Mouse (Mus musculus) cerebellum, adult 11-12 months (tissue): ENCODE data around the gene Rnf26.
"Not testable (repeated sequence)": the region's sequence is repeated elsewhere in the genome, so short reads cannot be mapped to it uniquely, and the experiment has no call there.

Experiments
- DNase-seq: peaks from one replicate; pipeline ENCODE4 v3.0.0; 2022

Gene Rnf26

DNA sequence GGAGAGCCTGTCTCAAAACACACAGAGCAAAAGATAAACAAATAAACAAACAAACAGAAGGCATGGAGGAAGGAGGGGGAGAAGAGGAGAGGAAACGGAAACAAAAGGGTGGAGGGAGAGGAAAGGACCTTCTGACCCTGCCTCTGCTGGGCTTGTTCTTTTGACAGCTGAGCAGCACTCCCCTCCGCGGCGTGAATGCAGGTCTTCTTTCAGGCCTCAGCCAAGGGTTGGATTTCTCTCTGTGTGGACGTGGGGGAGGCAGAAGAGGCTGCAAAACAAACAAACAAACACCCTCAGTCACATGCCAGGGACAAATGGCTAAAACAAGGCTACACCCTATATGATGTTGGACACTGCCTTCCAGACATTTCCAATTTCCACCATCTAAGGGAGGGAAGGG lies 11.7 kb upstream of the Rnf26 start:
- peak; percentile 11 for DNase-seq

DNA sequence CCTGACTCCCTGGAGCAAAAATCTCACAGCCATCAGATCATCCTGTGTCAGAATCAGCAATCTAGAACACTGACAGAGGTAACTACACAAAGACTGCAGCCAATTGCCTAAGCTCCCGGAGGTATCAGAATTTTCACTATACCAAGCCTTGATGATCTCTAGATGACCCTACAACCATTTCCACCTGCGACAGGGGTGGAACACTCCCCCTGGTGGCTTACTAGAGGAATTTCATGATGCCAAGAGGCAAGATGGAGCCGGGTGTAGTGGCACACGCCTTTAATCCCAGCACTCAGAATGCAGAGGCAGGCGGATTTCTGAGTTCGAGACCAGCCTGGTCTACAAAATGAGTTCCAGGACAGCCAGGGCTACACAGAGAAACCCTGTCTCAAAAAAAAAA lies 11.0 kb upstream of the Rnf26 start:
- DNase-seq = peak; percentile 36

- no peak for DNase-seq
These were observed 6.7 kb upstream of the Rnf26 start for GRCm38 (mm10) chr9:44119948-44120465.

GRCm38 (mm10) chr9:44119011-44119410 lies 5.7 kb upstream of the Rnf26 start:
- DNase-seq = no peak

- DNase-seq = no peak
These were observed 2.9 kb upstream of the Rnf26 start for GRCm38 (mm10) chr9:44116182-44116581.

GRCm38 (mm10) chr9:44115599-44115998 lies 2.3 kb upstream of the Rnf26 start:
- no peak for DNase-seq

GRCm38 (mm10) chr9:44114453-44114852 lies 1.1 kb upstream of the Rnf26 start:
- no peak for DNase-seq

DNA sequence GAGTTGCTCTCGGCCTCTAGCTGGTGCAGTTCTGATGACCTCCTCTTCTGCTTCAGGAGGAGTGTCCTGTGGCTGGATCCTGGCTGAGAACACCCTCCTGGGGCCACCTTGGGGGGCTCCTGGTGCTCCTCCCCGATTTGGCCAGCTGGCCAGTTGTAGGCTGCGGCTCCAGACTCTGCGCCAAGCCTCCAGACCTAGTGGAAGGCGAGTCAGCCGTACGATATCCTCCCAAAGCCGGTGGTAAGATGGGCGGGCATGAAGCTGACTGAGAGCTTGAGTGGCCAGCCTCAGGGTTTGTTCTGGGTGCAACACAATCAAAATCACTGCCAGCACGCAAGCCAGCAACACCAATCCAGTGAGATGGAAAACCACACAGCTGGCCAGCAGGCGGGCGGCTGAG lies 1.4 kb downstream of the Rnf26 start:
- not testable (repeated sequence) for DNase-seq

DNA sequence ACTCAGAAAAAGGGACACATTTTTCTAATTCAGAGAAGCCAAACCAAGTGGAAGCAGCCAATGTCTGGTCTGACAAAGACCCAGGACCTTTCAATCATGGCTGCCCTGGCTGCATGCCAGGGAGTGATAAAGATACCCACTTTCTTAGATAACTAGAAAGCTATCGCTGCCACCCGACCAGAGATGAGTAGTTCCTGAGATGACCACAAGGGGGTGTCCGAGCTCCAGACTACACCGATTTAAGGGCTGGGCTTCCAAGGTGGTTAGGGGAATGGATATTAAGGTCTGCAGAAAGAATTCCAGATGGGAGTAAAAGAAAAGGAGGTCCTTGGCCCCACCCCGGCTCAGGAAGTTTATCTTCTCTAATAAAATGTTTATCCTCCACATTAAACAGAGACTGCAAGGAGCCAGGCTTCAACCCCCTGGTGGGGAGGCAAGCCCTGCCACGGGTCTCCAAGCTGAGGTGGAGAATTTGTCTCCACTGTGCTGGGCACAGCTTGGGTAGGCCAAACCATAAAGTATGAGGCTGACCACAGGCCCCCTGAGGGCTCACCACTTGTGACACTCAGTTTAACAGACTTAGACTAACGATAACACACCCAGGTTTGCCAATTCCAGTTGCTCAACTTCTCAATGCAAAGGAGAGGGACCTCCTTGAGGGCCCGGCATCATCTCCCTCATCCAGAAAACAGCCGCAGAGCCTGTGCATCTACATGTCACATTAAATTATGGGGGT lies 3.8 kb downstream of the Rnf26 start:
- DNase-seq = peak; percentile 78

GRCm38 (mm10) chr9:44108269-44109055 lies 4.9 kb downstream of the Rnf26 start:
- no peak for DNase-seq

- peak; percentile 55 for DNase-seq
These were observed 5.6 kb downstream of the Rnf26 start for GRCm38 (mm10) chr9:44107557-44108179.

DNA sequence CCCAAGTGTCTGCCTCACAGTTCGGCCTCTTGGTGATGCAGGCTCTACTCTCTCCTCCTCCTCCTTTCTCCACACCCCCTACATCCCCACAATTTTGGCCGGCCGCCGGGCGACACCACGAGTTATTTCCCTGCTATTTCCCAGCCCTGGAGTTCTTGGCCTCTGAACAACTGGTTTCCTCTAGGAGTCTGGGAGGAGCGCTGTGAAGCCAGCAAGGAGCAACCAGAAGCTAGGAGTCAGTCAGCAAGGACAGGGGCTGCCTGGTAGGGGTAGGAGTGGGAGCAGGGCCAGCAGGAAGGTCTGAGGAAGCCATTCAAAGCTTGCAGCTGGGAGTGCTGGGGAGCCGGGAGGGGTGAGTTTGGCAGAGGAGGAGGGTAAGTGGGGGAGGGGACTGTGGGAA lies 6.2 kb downstream of the Rnf26 start, which contains the start of gene C1qtnf5:
Gene C1qtnf5 (plus strand): TSS at position 136 of the 400 bp plus-strand sequence.
- DNase-seq = peak; percentile 76

- no peak for DNase-seq
These were observed 6.7 kb downstream of the Rnf26 start for GRCm38 (mm10) chr9:44106596-44106995.

DNA sequence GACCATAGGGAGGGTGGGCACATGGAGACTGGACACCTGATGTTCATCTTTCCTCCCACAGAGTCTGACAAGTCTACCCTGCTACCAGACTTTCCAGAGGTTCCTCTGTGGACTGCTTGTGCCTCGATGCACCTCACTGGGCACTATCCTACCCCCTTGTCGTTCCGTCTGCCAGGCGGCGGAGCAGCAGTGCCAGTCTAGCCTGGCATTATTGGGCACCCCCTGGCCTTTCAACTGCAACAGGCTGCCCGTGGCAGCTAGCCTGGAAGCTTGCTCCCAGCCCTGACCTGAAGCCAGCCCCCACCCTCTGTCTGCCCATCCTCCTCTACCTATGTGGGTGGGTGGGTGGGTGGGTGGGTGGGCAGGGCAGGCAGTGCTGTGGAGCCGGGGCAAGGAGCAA lies 7.1 kb downstream of the Rnf26 start:
- DNase-seq = no peak

DNA sequence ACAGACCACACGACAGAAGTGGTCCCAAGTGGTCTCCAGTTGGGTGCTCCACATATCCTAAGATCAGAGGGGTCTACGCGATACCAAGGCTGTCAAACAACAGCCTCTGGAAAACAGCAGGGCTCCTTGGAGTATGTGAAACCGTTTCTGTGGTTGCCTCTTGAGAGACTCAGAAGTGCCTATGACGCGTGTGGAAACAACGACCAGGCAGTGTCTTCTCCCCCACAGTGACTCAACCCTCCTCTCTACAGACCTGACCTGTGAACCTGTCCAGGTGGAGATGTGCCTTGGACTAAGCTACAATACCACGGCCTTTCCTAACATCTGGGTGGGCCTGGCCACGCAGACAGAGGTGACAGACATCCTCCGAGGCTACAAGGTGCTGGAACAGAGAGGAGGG lies 7.5 kb downstream of the Rnf26 start:
- DNase-seq = no peak

DNA sequence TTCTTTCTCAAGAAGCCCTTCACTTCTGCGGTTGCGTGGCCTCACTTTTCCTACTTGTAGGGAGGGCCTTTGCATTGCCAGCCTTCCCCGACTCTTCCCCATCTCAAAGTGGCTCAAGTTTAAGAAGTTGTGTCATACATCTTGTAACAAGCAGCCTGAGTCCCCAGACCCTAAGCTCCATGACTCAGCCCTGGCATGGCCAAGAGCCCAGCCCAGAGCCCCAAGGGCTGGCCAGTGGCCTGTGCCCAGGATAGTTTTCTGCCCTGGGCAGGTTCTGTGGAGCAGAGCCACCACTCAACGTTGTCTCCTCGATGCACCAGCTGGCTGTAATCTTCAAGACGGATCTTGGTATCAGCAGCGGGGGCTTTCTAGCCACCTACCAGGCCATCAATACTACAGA lies 8.4 kb downstream of the Rnf26 start:
- DNase-seq = no peak

GRCm38 (mm10) chr9:44101490-44101889 lies 11.8 kb downstream of the Rnf26 start, which contains the start of gene Mfrp:
Mfrp (plus strand) TSS chr9:44101729.
- no peak for DNase-seq

GRCm38 (mm10) chr9:44096536-44096935 lies 16.8 kb downstream of the Rnf26 start:
- no peak for DNase-seq

GRCm38 (mm10) chr9:44095781-44096180 lies 17.5 kb downstream of the Rnf26 start:
- DNase-seq = no peak

GRCm38 (mm10) chr9:44094737-44095136 lies 18.6 kb downstream of the Rnf26 start:
- DNase-seq = no peak

- DNase-seq = peak; percentile 90
These were observed 19.5 kb downstream of the Rnf26 start for GRCm38 (mm10) chr9:44093612-44094503.

DNA sequence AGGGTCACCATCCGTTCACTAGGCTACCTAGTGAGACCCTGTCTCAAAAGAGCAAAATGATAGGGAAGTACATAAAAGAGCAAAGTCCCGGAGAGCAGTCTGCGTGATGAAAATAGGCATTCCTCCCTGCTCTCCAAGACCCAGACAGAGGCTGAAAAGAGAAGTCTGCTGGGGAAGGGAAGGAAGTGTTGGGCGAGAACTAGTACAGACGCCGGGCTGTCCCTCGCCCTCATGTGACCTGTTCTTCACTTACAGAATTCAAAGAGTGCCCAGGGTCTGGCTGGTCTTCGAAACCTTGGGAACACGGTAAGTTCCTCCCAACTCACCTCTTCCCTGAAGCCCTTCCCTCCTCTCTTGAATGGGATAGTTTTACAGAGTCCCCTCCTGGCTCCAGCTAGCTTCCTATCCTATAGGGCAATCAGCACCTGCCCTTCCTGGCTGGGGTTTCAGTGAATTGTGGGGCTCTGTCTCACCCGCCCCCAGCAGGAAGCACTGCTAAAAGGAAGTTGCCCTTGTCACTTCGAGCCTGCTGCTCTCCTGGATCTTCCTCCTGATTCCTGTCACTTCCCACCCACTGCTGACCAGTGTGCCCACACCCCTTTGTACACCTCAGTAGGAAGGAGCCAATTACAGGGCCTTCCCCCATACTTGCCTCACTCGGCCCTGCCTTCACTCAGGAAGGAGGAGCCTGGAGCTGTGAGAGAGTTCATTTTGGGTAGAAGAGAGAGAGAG lies 24.3 kb downstream of the Rnf26 start:
- DNase-seq = no peak
